Mouse (Mus musculus) liver, embryonic 14.5 days (tissue): ENCODE measurements around the gene B4galnt1.

Experiments used
- CTCF ChIP-seq: IDR thresholded peaks from 2 replicates; pipeline ENCODE4 v1.5.1; 2016; ENCODE audit warnings: antibody characterized with exemption, low read depth, control low read depth
- EP300 ChIP-seq: IDR thresholded peaks from 2 replicates; pipeline ENCODE4 v1.6.1; 2016; ENCODE audit warnings: antibody characterized with exemption, low read depth

GRCm38 (mm10) chr10:127156089-127156488, 8.9 kb upstream of the B4galnt1 start:
- TF ChIP-seq EP300 (no peak), CTCF (no peak)
